Mouse (Mus musculus): ENCODE data around the gene Pola2.

Gene Pola2

GRCm38 (mm10) chr19:5893282-5894001, 70.6 kb downstream of the Pola2 start:
- no peak for DNase-seq

DNA sequence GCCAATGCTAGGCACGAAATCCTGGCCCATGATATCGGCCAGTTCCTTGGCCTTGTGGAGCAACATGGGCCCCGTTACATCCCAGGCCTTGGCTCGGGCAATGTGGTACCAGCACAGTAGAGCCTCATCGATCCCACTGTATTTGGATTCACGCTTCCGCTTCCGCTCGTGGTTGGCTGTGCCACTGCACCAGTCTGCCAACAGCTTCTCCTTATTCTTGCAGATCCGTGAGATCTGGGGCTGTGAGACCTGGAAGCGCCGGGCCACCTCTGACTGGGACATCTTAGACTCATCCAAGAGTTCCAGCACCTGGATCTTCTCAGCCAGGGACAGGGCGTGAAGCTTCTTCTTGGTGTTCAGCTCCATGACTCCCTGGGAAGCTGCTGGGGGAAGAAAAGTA, 71.3 kb downstream of the Pola2 start:
- no peak for DNase-seq

DNA sequence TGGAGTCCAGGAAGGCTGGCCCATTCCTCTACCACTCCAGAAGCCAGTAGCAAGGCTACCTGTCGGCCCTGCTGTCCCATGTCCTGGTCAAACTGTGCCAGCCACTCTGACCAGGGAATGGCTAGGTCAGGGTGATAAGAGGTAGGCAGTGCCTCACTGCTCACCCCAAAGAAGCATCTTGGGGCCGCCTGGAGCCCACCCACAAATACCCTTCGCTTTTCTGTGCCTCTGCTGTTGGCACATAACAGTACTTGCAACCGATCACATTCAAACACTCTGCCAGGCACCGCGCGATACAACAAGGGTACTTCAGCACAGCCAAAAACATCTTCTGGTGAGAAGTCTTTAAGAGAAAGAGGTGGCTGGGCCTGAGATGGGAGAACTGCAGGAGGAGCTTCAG, 71.7 kb downstream of the Pola2 start:
- DNase-seq = no peak

GRCm38 (mm10) chr19:5891521-5892258, 72.3 kb downstream of the Pola2 start:
- no peak for DNase-seq
